Mouse (Mus musculus): Measurements from ENCODE around the gene Ttc28.

GRCm38 (mm10) chr5:111164348-111164920 is 284.8 kb downstream of the Ttc28 start:
- no peak for TF ChIP-seq HCFC1 (IDR thresholded peaks at IDR 0.05; ENCODE audit: low read depth, low read length)
- no peak for TF ChIP-seq CTCF (IDR thresholded peaks at IDR 0.05 in 2 of 3, conservative IDR thresholded peaks at IDR 0.05 in 1 of 3; ENCODE audit: control insufficient read depth in 1 of 3, insufficient read depth in 1 of 3, low read depth in 2 of 3, low read length in 3 of 3, poor library complexity in 1 of 3, severe bottlenecking in 1 of 3)
- no peak for TF ChIP-seq POLR2A (IDR thresholded peaks at IDR 0.05; ENCODE audit: control insufficient read depth in 1 of 2, insufficient read depth in 1 of 2, low read depth in 1 of 2, low read length in 2 of 2, poor library complexity in 1 of 2)
- no peak for TF ChIP-seq ZC3H11A (IDR thresholded peaks at IDR 0.05; ENCODE audit: low read depth, low read length)

Data from MEL (cell line).